Mouse (Mus musculus): ENCODE results near the gene Efhd2. TPM values are rescaled to one million over a fixed set of nuclear protein-coding genes. Genes with fewer than 3 reads are reported as not detected.
A peak's percentile ranks its signal among the peaks of the same experiment; 100 is the strongest.

The Efhd2 gene
- polyA plus RNA-seq, 1 experiment from 2014 or later, result 86.3 TPM

DNA sequence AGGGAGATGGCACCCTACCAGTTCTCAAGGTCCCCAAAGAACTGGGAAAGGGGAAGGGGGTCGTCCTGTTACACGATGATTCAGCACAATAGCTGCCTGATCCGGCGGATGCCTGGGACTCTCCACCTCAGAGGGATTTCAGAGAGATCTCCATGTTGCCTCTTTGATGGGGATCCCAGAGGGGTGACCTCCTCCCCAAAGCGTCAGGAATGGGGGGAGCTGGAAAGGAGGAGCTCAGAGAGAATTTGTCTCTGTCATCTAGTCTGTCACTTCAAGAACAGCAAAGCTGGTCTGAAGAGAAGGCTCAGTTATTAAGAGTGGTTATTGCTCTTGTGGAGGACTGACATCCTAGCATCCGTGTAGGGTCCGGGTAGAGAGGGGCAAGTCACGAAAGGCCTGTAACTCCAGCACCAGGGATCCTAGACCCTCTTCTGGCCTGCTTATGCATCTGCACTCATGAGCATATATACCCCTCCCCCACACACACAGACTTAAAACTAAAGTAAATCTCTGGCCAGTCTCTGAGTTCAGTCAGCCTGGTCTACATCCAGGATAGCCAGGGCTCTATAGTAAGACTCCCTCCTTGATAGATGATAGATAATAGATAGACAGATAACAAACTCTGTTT lies 875 bp upstream of the Efhd2 start:
- Histone ChIP-seq H3K9me3 (replicated peaks) (no peaks in the 10 kb centered on the region), H3K27ac (peak overlapping the region; percentile 52; the same call in 1 of the 2 replicates), H3K4me3 (peak overlapping the region; percentile 79), H3K36me3 (ENCODE audit: poor library complexity, severe bottlenecking) (0 out of 2 replicates have a peak, but pooled peaks cover 6% of the 10 kb centered on the region), H3K9ac (peak overlapping the region; percentile 91), H3K4me2 (peak overlapping the region; percentile 94), H3K27me3 (no peaks in the 10 kb centered on the region), H3K4me1 (peaks cover 48% of the 10 kb centered on the region)
- ATAC-seq, result peak; percentile 9; the same call in 1 of the 2 replicates
- WGBS, result 11% methylated on average over 8 of the region's 8 CpGs

DNA sequence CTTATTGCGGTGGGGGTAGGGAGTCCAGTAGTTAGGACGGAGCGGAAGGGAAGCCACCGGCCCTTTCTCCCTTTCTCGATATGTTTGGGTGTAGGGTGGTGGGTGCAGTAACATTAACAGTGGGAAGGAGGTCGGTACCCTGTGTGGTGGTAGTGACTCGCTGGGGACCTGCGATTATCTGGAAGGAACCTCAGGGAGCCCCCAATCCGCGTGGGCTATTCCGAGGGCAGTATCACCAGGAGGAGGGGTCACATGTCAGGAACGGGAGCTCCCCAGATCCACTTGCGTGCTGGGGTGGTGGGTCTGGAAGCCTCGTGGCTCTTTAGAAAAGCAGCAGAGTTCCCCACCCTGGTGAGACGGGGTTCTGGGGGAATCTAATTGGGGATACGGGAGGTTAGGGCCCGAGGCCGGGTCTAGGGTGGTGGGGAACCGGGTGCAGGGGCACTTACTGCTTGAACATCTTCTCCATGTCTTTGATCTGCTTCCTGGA lies 564 bp downstream of the Efhd2 start:
- H3K9ac ChIP-seq, result peak overlapping the region; percentile 91
- H3K4me3 ChIP-seq, result peak overlapping the region; percentile 79
- peak overlapping the region; percentile 94 for H3K4me2 ChIP-seq
- no peak overlapping the region for H3K27ac ChIP-seq
- peaks cover 6% of the 10 kb centered on the region; the same call in 1 of the 2 replicates for H3K36me3 ChIP-seq (ENCODE audit: poor library complexity, severe bottlenecking)
- H3K27me3 ChIP-seq, result no peaks in the 10 kb centered on the region
- H3K9me3 ChIP-seq (replicated peaks), result no peaks in the 10 kb centered on the region
- H3K4me1 ChIP-seq, result peaks cover 61% of the 10 kb centered on the region
- peak; percentile 11 for ATAC-seq
- 1% methylated on average over 19 of the region's 19 CpGs for WGBS

- WGBS, result 83% methylated on average over 9 of the region's 9 CpGs
- H3K4me3 ChIP-seq, result peak overlapping the region; percentile 79
These were observed 1.7 kb downstream of the Efhd2 start for GRCm38 (mm10) chr4:141872977-141873376.

GRCm38 (mm10) chr4:141871909-141872308 lies 2.8 kb downstream of the Efhd2 start:
- peak overlapping the region; percentile 57 for H3K27ac ChIP-seq

More at GRCm38 (mm10) chr4:141872977-141873376, 1.7 kb downstream of the Efhd2 start:
- no peak for ATAC-seq
- Histone ChIP-seq H3K9ac (peak overlapping the region; percentile 91), H3K27ac (no peak overlapping the region), H3K4me1 (peaks cover 71% of the 10 kb centered on the region), H3K4me2 (peak overlapping the region; percentile 94), H3K9me3 (replicated peaks) (no peaks in the 10 kb centered on the region), H3K36me3 (ENCODE audit: poor library complexity, severe bottlenecking) (peaks cover 6% of the 10 kb centered on the region; the same call in 1 of the 2 replicates), H3K27me3 (no peaks in the 10 kb centered on the region)

DNA sequence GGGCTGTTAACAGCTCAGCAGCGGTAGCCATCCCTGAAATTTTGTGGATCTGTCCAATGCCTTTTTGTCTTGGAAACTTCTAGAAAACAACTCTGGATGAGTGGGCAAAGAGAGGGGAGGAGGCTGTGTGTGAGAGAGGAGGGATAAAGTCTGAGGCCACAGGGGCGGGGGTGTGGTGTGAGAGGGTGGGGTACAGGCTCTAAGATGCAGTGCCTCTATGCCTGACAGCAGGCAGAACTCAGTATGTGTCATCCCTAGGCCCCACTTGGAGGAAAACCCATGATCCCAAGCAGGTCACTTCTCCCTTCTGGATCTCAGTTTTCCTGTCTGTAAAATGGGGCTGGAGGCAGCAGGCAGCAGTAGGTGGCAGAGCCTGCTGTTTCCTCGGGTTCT lies 3.4 kb downstream of the Efhd2 start:
- H3K4me2 ChIP-seq, result peak overlapping the region; percentile 94; the same call in 1 of the 2 replicates
- H3K36me3 ChIP-seq (ENCODE audit: poor library complexity, severe bottlenecking), result peaks cover 7% of the 10 kb centered on the region; the same call in 1 of the 2 replicates
- H3K9ac ChIP-seq, result 0 out of 2 replicates have a peak overlapping the region, but pooled peaks have one; percentile 58
- no peaks in the 10 kb centered on the region for H3K27me3 ChIP-seq
- 92% methylated on average over 3 of the region's 3 CpGs for WGBS
- no peak for ATAC-seq
- no peaks in the 10 kb centered on the region for H3K9me3 ChIP-seq (replicated peaks)
- no peak overlapping the region for H3K4me3 ChIP-seq
- H3K27ac ChIP-seq, result peak overlapping the region; percentile 57; the same call in 1 of the 2 replicates
- H3K4me1 ChIP-seq, result peaks cover 88% of the 10 kb centered on the region

More at GRCm38 (mm10) chr4:141871909-141872308, 2.8 kb downstream of the Efhd2 start:
- peaks cover 6% of the 10 kb centered on the region; the same call in 1 of the 2 replicates for H3K36me3 ChIP-seq (ENCODE audit: poor library complexity, severe bottlenecking)
- H3K9ac ChIP-seq, result peak overlapping the region; percentile 58
- H3K4me1 ChIP-seq, result peaks cover 82% of the 10 kb centered on the region
- no peak for ATAC-seq
- 59% methylated on average over 9 of the region's 9 CpGs for WGBS
- H3K4me2 ChIP-seq, result peak overlapping the region; percentile 94
- no peaks in the 10 kb centered on the region for H3K27me3 ChIP-seq
- H3K4me3 ChIP-seq, result peak overlapping the region; percentile 79; the same call in 1 of the 2 replicates
- no peaks in the 10 kb centered on the region for H3K9me3 ChIP-seq (replicated peaks)

- 62% methylated on average over 11 of the region's 11 CpGs for WGBS
- Histone ChIP-seq H3K27ac (peak overlapping the region; percentile 27), H3K9me3 (replicated peaks) (no peaks in the 10 kb centered on the region), H3K4me3 (no peak overlapping the region), H3K9ac (peak overlapping the region; percentile 58), H3K36me3 (ENCODE audit: poor library complexity, severe bottlenecking) (peaks cover 11% of the 10 kb centered on the region; the same call in 1 of the 2 replicates), H3K4me1 (peaks cover 93% of the 10 kb centered on the region), H3K4me2 (peak overlapping the region; percentile 18), H3K27me3 (no peaks in the 10 kb centered on the region)
- no peak for ATAC-seq
These were observed 3.9 kb downstream of the Efhd2 start for GRCm38 (mm10) chr4:141870666-141871332.

GRCm38 (mm10) chr4:141869436-141870215 lies 5.1 kb downstream of the Efhd2 start:
- H3K27ac ChIP-seq, result peak overlapping the region; percentile 27
- no peaks in the 10 kb centered on the region for H3K27me3 ChIP-seq
- WGBS, result 80% methylated on average over 5 of the region's 5 CpGs
- H3K36me3 ChIP-seq (ENCODE audit: poor library complexity, severe bottlenecking), result peaks cover 18% of the 10 kb centered on the region; the same call in 1 of the 2 replicates
- H3K9ac ChIP-seq, result no peak overlapping the region
- ATAC-seq, result no peak
- no peak overlapping the region for H3K4me2 ChIP-seq
- H3K9me3 ChIP-seq (replicated peaks), result no peaks in the 10 kb centered on the region
- no peak overlapping the region for H3K4me3 ChIP-seq
- H3K4me1 ChIP-seq, result peaks cover 85% of the 10 kb centered on the region

- WGBS, result 67% methylated on average over 10 of the region's 10 CpGs
- no peaks in the 10 kb centered on the region for H3K27me3 ChIP-seq
- H3K9ac ChIP-seq, result no peak overlapping the region
- no peak for ATAC-seq
- H3K4me3 ChIP-seq, result no peak overlapping the region
- H3K4me2 ChIP-seq, result no peak overlapping the region
- peak overlapping the region; percentile 93 for H3K27ac ChIP-seq
- peaks cover 21% of the 10 kb centered on the region; the same call in 1 of the 2 replicates for H3K36me3 ChIP-seq (ENCODE audit: poor library complexity, severe bottlenecking)
- no peaks in the 10 kb centered on the region for H3K9me3 ChIP-seq (replicated peaks)
- H3K4me1 ChIP-seq, result peaks cover 72% of the 10 kb centered on the region
These were observed 6.7 kb downstream of the Efhd2 start for GRCm38 (mm10) chr4:141868051-141868450.

GRCm38 (mm10) chr4:141867498-141867897 lies 7.2 kb downstream of the Efhd2 start:
- WGBS, result 20% methylated on average over 4 of the region's 4 CpGs
- peak; percentile 44 for ATAC-seq
- H3K9ac ChIP-seq, result peak overlapping the region; percentile 46; the same call in 1 of the 2 replicates
- H3K4me2 ChIP-seq, result peak overlapping the region; percentile 40
- H3K27ac ChIP-seq, result peak overlapping the region; percentile 93
- no peak overlapping the region; the same call in 1 of the 2 replicates for H3K4me3 ChIP-seq
- no peaks in the 10 kb centered on the region for H3K27me3 ChIP-seq
- H3K9me3 ChIP-seq (replicated peaks), result no peaks in the 10 kb centered on the region
- H3K4me1 ChIP-seq, result peaks cover 66% of the 10 kb centered on the region
- H3K36me3 ChIP-seq (ENCODE audit: poor library complexity, severe bottlenecking), result peaks cover 21% of the 10 kb centered on the region; the same call in 1 of the 2 replicates

DNA sequence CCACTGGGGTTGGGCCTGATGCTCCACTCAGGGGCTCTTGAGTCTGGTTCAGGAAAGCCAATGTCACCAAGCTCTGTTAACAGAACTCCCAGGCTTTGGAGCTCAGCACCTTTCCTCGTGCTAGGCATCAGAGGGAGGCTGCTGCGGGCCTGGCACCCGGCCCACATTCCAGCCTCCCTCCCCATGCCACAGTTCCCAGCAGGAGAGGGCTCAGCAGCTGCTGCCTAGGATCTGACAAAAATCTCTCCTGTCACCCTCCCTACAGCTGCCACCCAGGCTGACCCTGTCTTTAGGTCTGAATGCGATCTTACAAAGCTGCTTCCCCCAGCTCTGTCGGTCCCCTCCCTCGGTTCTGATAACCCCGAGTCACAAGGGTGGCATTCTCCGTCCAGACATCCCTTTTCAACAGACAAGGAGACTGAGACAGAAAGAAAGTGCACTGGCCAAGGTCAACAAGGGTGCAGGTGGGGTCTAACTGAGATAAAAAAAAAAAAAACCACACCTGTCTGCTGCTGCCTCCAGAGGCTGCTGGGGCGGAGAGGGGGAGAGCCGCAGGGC lies 7.7 kb downstream of the Efhd2 start:
- H3K27me3 ChIP-seq, result no peaks in the 10 kb centered on the region
- 11% methylated on average over 10 of the region's 10 CpGs for WGBS
- peak; percentile 61 for ATAC-seq
- H3K9ac ChIP-seq, result peak overlapping the region; percentile 46
- no peak overlapping the region; the same call in 1 of the 2 replicates for H3K4me3 ChIP-seq
- peaks cover 25% of the 10 kb centered on the region for H3K36me3 ChIP-seq (ENCODE audit: poor library complexity, severe bottlenecking)
- H3K9me3 ChIP-seq (replicated peaks), result no peaks in the 10 kb centered on the region
- H3K4me1 ChIP-seq, result peaks cover 62% of the 10 kb centered on the region
- peak overlapping the region; percentile 40 for H3K4me2 ChIP-seq
- peak overlapping the region; percentile 93 for H3K27ac ChIP-seq

- H3K4me1 ChIP-seq, result peaks cover 47% of the 10 kb centered on the region
- no peak overlapping the region for H3K9ac ChIP-seq
- no peak for ATAC-seq
- no peaks in the 10 kb centered on the region for H3K9me3 ChIP-seq (replicated peaks)
- no peak overlapping the region for H3K4me2 ChIP-seq
- H3K27me3 ChIP-seq, result no peaks in the 10 kb centered on the region
- no peak overlapping the region for H3K4me3 ChIP-seq
- peak overlapping the region; percentile 4; the same call in 1 of the 2 replicates for H3K27ac ChIP-seq
- H3K36me3 ChIP-seq (ENCODE audit: poor library complexity, severe bottlenecking), result peaks cover 33% of the 10 kb centered on the region
- 91% methylated on average over 5 of the region's 5 CpGs for WGBS
These were observed 9.1 kb downstream of the Efhd2 start for GRCm38 (mm10) chr4:141865600-141865999.
